Mouse (Mus musculus) thymus, adult 2 months (tissue): ENCODE data around the gene Tapbpl.

ENCODE experiments used
- CTCF ChIP-seq: fragments of 200-500 bp; IDR thresholded peaks from 2 replicates; pipeline ENCODE4 v1.5.1; 2012; ENCODE audit warnings: mild to moderate bottlenecking, control low read depth, low read length, moderate library complexity, borderline replicate concordance; ENCODE audit not compliant: control insufficient read depth, poor library complexity, insufficient read depth; ENCODE audit errors: extremely low read depth
- POLR2A ChIP-seq: fragments of 200-500 bp; IDR thresholded peaks from 2 replicates; pipeline ENCODE4 v1.6.1; 2012; ENCODE audit warnings: mild to moderate bottlenecking, low read length, control low read depth, moderate library complexity; ENCODE audit not compliant: control insufficient read depth, poor library complexity, insufficient read depth; ENCODE audit errors: extremely low read depth

DNA sequence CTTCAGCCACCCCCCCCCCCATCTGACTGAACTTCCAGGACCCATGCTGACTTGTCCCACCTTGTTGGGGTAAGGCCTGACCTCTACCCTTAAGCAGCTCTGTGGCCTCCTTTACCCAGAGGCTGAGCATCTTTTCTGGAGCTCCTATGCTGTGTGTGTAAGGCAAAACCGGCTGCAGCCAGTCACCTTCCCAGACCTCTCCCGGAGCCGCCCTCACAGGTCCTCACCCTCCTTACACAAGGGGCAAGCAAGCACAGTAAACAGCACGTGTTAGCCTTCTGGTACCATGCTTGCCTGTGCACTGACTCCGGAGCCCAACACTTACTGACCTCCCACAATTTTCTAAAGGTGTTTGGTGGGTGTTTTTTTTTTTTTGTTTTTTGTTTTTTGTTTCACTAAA lies 56.2 kb downstream of the Tapbpl start:
- no peak for TF ChIP-seq CTCF
- TF ChIP-seq POLR2A = no peak
